Mouse (Mus musculus) thymus, postnatal 25 days (tissue): Measurements from ENCODE around the gene CK137956.

ENCODE experiments used
- DNase-seq: peaks from one replicate; pipeline ENCODE4 v3.0.0; 2022

Gene CK137956

GRCm38 (mm10) chr4:127970901-127971868, at the start of gene CK137956:
Gene CK137956, minus strand, starts transcription at chr4:127970951.
- no peak for DNase-seq

GRCm38 (mm10) chr4:128019465-128019864, 48.7 kb upstream of the CK137956 start:
- no peak for DNase-seq

GRCm38 (mm10) chr4:128004797-128005452, 34.2 kb upstream of the CK137956 start:
- DNase-seq, result no peak

- DNase-seq, result no peak
These were observed 31.9 kb upstream of the CK137956 start for GRCm38 (mm10) chr4:128002638-128003101.

- DNase-seq, result no peak
These were observed 28.5 kb upstream of the CK137956 start for GRCm38 (mm10) chr4:127999281-127999680.

GRCm38 (mm10) chr4:127989347-127989995, 18.7 kb upstream of the CK137956 start:
- no peak for DNase-seq

- no peak for DNase-seq
These were observed 17.9 kb upstream of the CK137956 start for GRCm38 (mm10) chr4:127988526-127989180.

- DNase-seq, result no peak
These were observed 17.2 kb upstream of the CK137956 start, which contains the start of gene Csmd2 for GRCm38 (mm10) chr4:127987784-127988455. Gene Csmd2, plus strand, starts transcription at chr4:127987857.

GRCm38 (mm10) chr4:127987270-127987669, 16.5 kb upstream of the CK137956 start:
- no peak for DNase-seq

GRCm38 (mm10) chr4:127986491-127987075, 15.8 kb upstream of the CK137956 start:
- DNase-seq, result no peak

- no peak for DNase-seq
These were observed 15.1 kb upstream of the CK137956 start for GRCm38 (mm10) chr4:127985874-127986273.

GRCm38 (mm10) chr4:127984426-127984825, 13.7 kb upstream of the CK137956 start:
- no peak for DNase-seq

GRCm38 (mm10) chr4:127981125-127981524, 10.4 kb upstream of the CK137956 start:
- no peak for DNase-seq

- no peak for DNase-seq
These were observed 2.2 kb upstream of the CK137956 start for GRCm38 (mm10) chr4:127972976-127973375.

- no peak for DNase-seq
These were observed 731 bp downstream of the CK137956 start for GRCm38 (mm10) chr4:127970018-127970421.

- no peak for DNase-seq
These were observed 1.6 kb downstream of the CK137956 start for GRCm38 (mm10) chr4:127969101-127969500.

GRCm38 (mm10) chr4:127953006-127953710, 17.6 kb downstream of the CK137956 start:
- no peak for DNase-seq

- no peak for DNase-seq
These were observed 23.1 kb downstream of the CK137956 start for GRCm38 (mm10) chr4:127947696-127948095.

- DNase-seq, result no peak
These were observed 33.3 kb downstream of the CK137956 start for GRCm38 (mm10) chr4:127937474-127937873.

- no peak for DNase-seq
These were observed 35.4 kb downstream of the CK137956 start for GRCm38 (mm10) chr4:127935369-127935768.

- no peak for DNase-seq
These were observed 57.2 kb downstream of the CK137956 start for GRCm38 (mm10) chr4:127913551-127913950.
